Mouse (Mus musculus) ES-E14 (cell line): ENCODE measurements around the gene Gzme.

ENCODE experiments used
- CHD2 ChIP-seq: IDR thresholded peaks from 2 replicates; pipeline ENCODE4 v1.6.1; 2014; ENCODE audit warnings: mild to moderate bottlenecking, low read depth, low read length, inconsistent platforms
- HCFC1 ChIP-seq: IDR thresholded peaks from 2 replicates; pipeline ENCODE4 v1.6.1; 2012; ENCODE audit warnings: low read length, inconsistent platforms, borderline replicate concordance; ENCODE audit not compliant: insufficient read depth
- MAFK ChIP-seq: IDR thresholded peaks from 2 replicates; pipeline ENCODE4 v1.6.1; 2014; ENCODE audit warnings: mild to moderate bottlenecking, low read depth, low read length, inconsistent platforms; ENCODE audit not compliant: insufficient read depth
- ZC3H11A ChIP-seq: IDR thresholded peaks from 2 replicates; pipeline ENCODE4 v1.6.1; 2012; ENCODE audit warnings: low read depth, mild to moderate bottlenecking, inconsistent platforms, low read length, borderline replicate concordance
- ZNF384 ChIP-seq: IDR thresholded peaks from 2 replicates; pipeline ENCODE4 v1.6.1; 2012; ENCODE audit warnings: low read depth, low read length, inconsistent platforms

GRCm38 (mm10) chr14:56128341-56128740, 7.9 kb upstream of the Gzme start:
- TF ChIP-seq ZNF384 (no peak), CHD2 (no peak), MAFK (no peak), ZC3H11A (no peak), HCFC1 (no peak)
